Comparison of ENCODE assay signal across 8 mouse cellular contexts in the genomic region with DNA sequence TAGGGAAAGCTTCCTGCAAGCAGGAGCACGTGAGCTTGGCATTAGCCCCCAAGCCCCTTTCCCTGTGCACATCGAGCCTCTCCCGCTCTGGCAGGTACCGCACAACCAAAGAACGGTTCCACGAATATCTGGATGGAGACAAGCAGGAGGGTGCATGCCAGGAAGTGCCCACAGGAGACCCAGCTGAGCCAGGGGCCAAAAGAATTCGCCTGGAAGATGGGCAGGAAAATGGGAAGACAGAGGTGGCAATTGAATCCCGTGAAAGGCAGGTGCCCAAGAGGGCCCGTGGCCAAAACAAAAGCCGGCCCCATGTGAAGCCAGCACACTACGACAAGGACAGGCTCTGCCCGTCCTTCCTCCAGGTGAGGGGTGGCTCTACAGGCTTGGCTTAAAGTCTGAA. TPM values are rescaled to one million over a fixed set of nuclear protein-coding genes. Genes with fewer than 3 reads are reported as not detected.
DNase-seq lines count a peak whose midpoint lies in the region; ATAC-seq and TF ChIP-seq lines count a peak whose summit lies in the region.

No protein-coding gene starts in this region.

- TF ChIP-seq EP300 in heart, postnatal 0 days (IDR thresholded peaks at IDR 0.05; ENCODE audit: low read depth) = no peak
- TF ChIP-seq EP300 in MEL (IDR thresholded peaks at IDR 0.05; ENCODE audit: low read depth in 1 of 2, low read length in 2 of 2) = no peak

- peaks cover 36% of the 10 kb centered on the region for H3K36me3 ChIP-seq in heart, postnatal 0 days (replicated peaks; ENCODE audit: control insufficient read depth, insufficient read depth, low read length)
- peaks cover 0 to 9% of the 10 kb centered on the region in 2 experiments; a peak in 2 of 4 replicates for H3K36me3 ChIP-seq in MEL (ENCODE audit: control insufficient read depth in 1 of 2, insufficient read depth in 2 of 2, low read length in 2 of 2)
- peaks cover 19% of the 10 kb centered on the region for H3K36me3 ChIP-seq in forebrain, embryonic 16.5 days (ENCODE audit: control insufficient read depth, insufficient read depth)
- H3K36me3 ChIP-seq in midbrain, embryonic 10.5 days = peaks cover 42% of the 10 kb centered on the region

- DNase-seq in heart, postnatal 0 days (ENCODE audit: low spot score) = no peak
- no peak for DNase-seq in heart, adult 18-20 months
- no peak for DNase-seq in MEL (ENCODE audit: low read depth, low spot score)
- DNase-seq in midbrain, embryonic 10.5 days (ENCODE audit: low spot score) = no peak
- DNase-seq in layer of hippocampus, adult 11-12 months (ENCODE audit: low spot score) = no peak
- DNase-seq in right cerebral cortex, postnatal 4 days = no peak
- no peak for DNase-seq in left cerebral cortex, postnatal 10 days (ENCODE audit: extremely low spot score in 1 of 2, low spot score in 2 of 2)

- H3K4me3 ChIP-seq in heart, postnatal 0 days (ENCODE audit: low read depth, low read length) = peak overlapping the region; percentile 59
- H3K4me3 ChIP-seq in MEL (ENCODE audit: control insufficient read depth in 1 of 2, insufficient read depth in 1 of 2, low read depth in 2 of 2, low read length in 2 of 2) = peak overlapping the region; percentile 76 to 84
- H3K4me3 ChIP-seq in forebrain, embryonic 16.5 days (replicated peaks; ENCODE audit: low read length) = peak overlapping the region; percentile 76
- H3K4me3 ChIP-seq in midbrain, embryonic 10.5 days = peak overlapping the region; percentile 85

- H3K4me1 ChIP-seq in heart, postnatal 0 days (ENCODE audit: control insufficient read depth, insufficient read depth) = peaks cover 27% of the 10 kb centered on the region
- H3K4me1 ChIP-seq in MEL (ENCODE audit: control insufficient read depth in 1 of 2, insufficient read depth in 2 of 2, low read length in 2 of 2) = peaks cover 0 to 28% of the 10 kb centered on the region in 2 experiments; a peak in 3 of 4 replicates
- peaks cover 26% of the 10 kb centered on the region for H3K4me1 ChIP-seq in forebrain, embryonic 16.5 days (replicated peaks; ENCODE audit: control insufficient read depth, insufficient read depth, low read length)
- H3K4me1 ChIP-seq in midbrain, embryonic 10.5 days = peaks cover 38% of the 10 kb centered on the region

- no peaks in the 10 kb centered on the region for H3K27me3 ChIP-seq in heart, postnatal 0 days (ENCODE audit: control insufficient read depth, insufficient read depth, low read length)
- H3K27me3 ChIP-seq in MEL (ENCODE audit: control insufficient read depth in 1 of 2, insufficient read depth in 2 of 2, low read length in 2 of 2) = no peaks in the 10 kb centered on the region
- no peaks in the 10 kb centered on the region for H3K27me3 ChIP-seq in forebrain, embryonic 16.5 days (replicated peaks; ENCODE audit: control insufficient read depth, insufficient read depth, low read length)
- H3K27me3 ChIP-seq in midbrain, embryonic 10.5 days (ENCODE audit: low read depth, poor library complexity, severe bottlenecking) = peaks cover 11% of the 10 kb centered on the region

- H3K9me3 ChIP-seq in heart, postnatal 0 days (replicated peaks; ENCODE audit: control insufficient read depth, low read length) = no peaks in the 10 kb centered on the region
- H3K9me3 ChIP-seq in MEL (replicated peaks; ENCODE audit: insufficient read depth, low read length) = no peaks in the 10 kb centered on the region
- H3K9me3 ChIP-seq in forebrain, embryonic 16.5 days (ENCODE audit: control insufficient read depth, low read length) = no peaks in the 10 kb centered on the region
- H3K9me3 ChIP-seq in midbrain, embryonic 10.5 days (replicated peaks) = no peaks in the 10 kb centered on the region

- no peak for TF ChIP-seq CTCF in heart, postnatal 0 days (IDR thresholded peaks at IDR 0.05; ENCODE audit: low read depth)
- TF ChIP-seq CTCF in MEL (IDR thresholded peaks at IDR 0.05 in 2 of 3, conservative IDR thresholded peaks at IDR 0.05 in 1 of 3; ENCODE audit: control insufficient read depth in 1 of 3, insufficient read depth in 1 of 3, low read depth in 2 of 3, low read length in 3 of 3, poor library complexity in 1 of 3, severe bottlenecking in 1 of 3) = no peak

- WGBS in heart, postnatal 0 days = 47% methylated on average over 12 of the region's 12 CpGs
- WGBS in forebrain, embryonic 16.5 days = 53% methylated on average over 12 of the region's 12 CpGs
- WGBS in midbrain, embryonic 10.5 days = 53% methylated on average over 12 of the region's 12 CpGs

- intact Hi-C loops in left cerebral cortex, postnatal 10 days (cut with DNase I) = no loop called here

- peaks cover 14% of the 10 kb centered on the region for H3K79me2 ChIP-seq in MEL (ENCODE audit: control insufficient read depth, insufficient read depth, low read length, poor library complexity)

- no peak for TF ChIP-seq RAD21 in MEL (IDR thresholded peaks at IDR 0.05; ENCODE audit: low read depth, low read length)

- no peak for ATAC-seq in heart, postnatal 0 days (ENCODE audit: insufficient read depth, low read depth)
- peak; percentile 3 for ATAC-seq in forebrain, embryonic 16.5 days

- H3K9ac ChIP-seq in heart, postnatal 0 days (replicated peaks; ENCODE audit: low read depth, low read length) = 0 out of 2 replicates have a peak overlapping the region, but pooled peaks have one; percentile 24
- H3K9ac ChIP-seq in MEL (ENCODE audit: control insufficient read depth, low read depth, low read length, poor library complexity, severe bottlenecking) = peak overlapping the region; percentile 95
- peak overlapping the region; percentile 87 for H3K9ac ChIP-seq in forebrain, embryonic 16.5 days (replicated peaks; ENCODE audit: low read depth, low read length)

- peak overlapping the region; percentile 70 for H3K4me2 ChIP-seq in heart, postnatal 0 days (ENCODE audit: low read depth, low read length)
- H3K4me2 ChIP-seq in forebrain, embryonic 16.5 days (ENCODE audit: low read length) = peak overlapping the region; percentile 82

- no peak for TF ChIP-seq POLR2A in MEL (IDR thresholded peaks at IDR 0.05; ENCODE audit: control insufficient read depth in 1 of 2, insufficient read depth in 1 of 2, low read depth in 1 of 2, low read length in 2 of 2, poor library complexity in 1 of 2)

- peak overlapping the region; percentile 87 for H3K27ac ChIP-seq in heart, postnatal 0 days (ENCODE audit: low read depth)
- peak overlapping the region; percentile 90 for H3K27ac ChIP-seq in MEL (ENCODE audit: control insufficient read depth, low read depth, low read length)
- H3K27ac ChIP-seq in forebrain, embryonic 16.5 days (ENCODE audit: low read length) = peak overlapping the region; percentile 96
- H3K27ac ChIP-seq in midbrain, embryonic 10.5 days (replicated peaks) = peak overlapping the region; percentile 97

RNA-seq across cellular contexts. Expression of gene Dus3l, which starts 0.9 kb away (rescaled TPM):
- 25.8 and 28.9 TPM in 2 replicates for total RNA-seq in heart, postnatal 0 days (2014; rRNA removed; ENCODE audit: low replicate concordance)
- 21.1 and 23.0 TPM in 2 replicates for polyA plus RNA-seq in heart, postnatal 0 days (2015; fragmentation: Nextera tagmentation; extraction: Ambion mirVana)
- 10 to 100 TPM; 15.3 to 16.1 TPM for total RNA-seq in heart, adult 18-20 months (2021)
- 34.1 and 38.9 TPM in 2 replicates for total RNA-seq in MEL (2012; rRNA removed)
- polyA plus RNA-seq in MEL (2012; ENCODE audit: insufficient read depth in 1 of 2, insufficient read length in 2 of 2, low read depth in 1 of 2, low replicate concordance in 2 of 2, missing spikeins in 1 of 2) = 10 to 100 TPM in 1 of 2 experiments, not detected in 1; 70.5 TPM
- polyA plus RNA-seq in forebrain, embryonic 16.5 days (2015; fragmentation: Nextera tagmentation; extraction: Ambion mirVana) = 73.5 and 90.4 TPM in 2 replicates
- polyA plus RNA-seq in midbrain, embryonic 10.5 days (2016; fragmentation: Nextera tagmentation; extraction: Ambion mirVana) = 44.7 and 45.6 TPM in 2 replicates
- 10 to 100 TPM; 75.4 to 76.4 TPM for total RNA-seq in left cerebral cortex, postnatal 10 days (2021)

RNA-seq across cellular contexts. Expression of gene Prr22, which starts 4.6 kb away (rescaled TPM):
- 0.62 TPM in 1 of 2 replicates, not detected in the other for total RNA-seq in heart, postnatal 0 days (2014; rRNA removed; ENCODE audit: low replicate concordance)
- polyA plus RNA-seq in heart, postnatal 0 days (2015; fragmentation: Nextera tagmentation; extraction: Ambion mirVana) = 0.49 and 0.67 TPM in 2 replicates
- total RNA-seq in heart, adult 18-20 months (2021) = under 1 TPM in 1 of 2 experiments, not detected in 1; 0.32 TPM
- 1.0 and 1.3 TPM in 2 replicates for total RNA-seq in MEL (2012; rRNA removed)
- polyA plus RNA-seq in MEL (2012; ENCODE audit: insufficient read depth in 1 of 2, insufficient read length in 2 of 2, low read depth in 1 of 2, low replicate concordance in 2 of 2, missing spikeins in 1 of 2) = 1 to 10 TPM in 1 of 2 experiments, not detected in 1; 5.5 TPM
- polyA plus RNA-seq in forebrain, embryonic 16.5 days (2015; fragmentation: Nextera tagmentation; extraction: Ambion mirVana) = 0.96 and 1.0 TPM in 2 replicates
- polyA plus RNA-seq in midbrain, embryonic 10.5 days (2016; fragmentation: Nextera tagmentation; extraction: Ambion mirVana) = 1.5 and 2.2 TPM in 2 replicates
- 1 to 10 TPM in 1 of 2 experiments, under 1 TPM in 1; 0.49 to 1.4 TPM for total RNA-seq in left cerebral cortex, postnatal 10 days (2021)

RNA-seq across cellular contexts. Expression of gene Nrtn, which starts 8.1 kb away (rescaled TPM):
- total RNA-seq in heart, postnatal 0 days (2014; rRNA removed; ENCODE audit: low replicate concordance) = 83.1 and 104 TPM in 2 replicates
- 33.9 and 35.5 TPM in 2 replicates for polyA plus RNA-seq in heart, postnatal 0 days (2015; fragmentation: Nextera tagmentation; extraction: Ambion mirVana)
- total RNA-seq in heart, adult 18-20 months (2021) = 10 to 100 TPM; 25.1 to 32.1 TPM
- total RNA-seq in MEL (2012; rRNA removed) = 5.6 and 10.9 TPM in 2 replicates
- polyA plus RNA-seq in MEL (2012; ENCODE audit: insufficient read depth in 1 of 2, insufficient read length in 2 of 2, low read depth in 1 of 2, low replicate concordance in 2 of 2, missing spikeins in 1 of 2) = 10 to 100 TPM in 1 of 2 experiments, not detected in 1; 11.8 TPM
- 0.73 and 0.84 TPM in 2 replicates for polyA plus RNA-seq in forebrain, embryonic 16.5 days (2015; fragmentation: Nextera tagmentation; extraction: Ambion mirVana)
- 4.1 and 5.6 TPM in 2 replicates for polyA plus RNA-seq in midbrain, embryonic 10.5 days (2016; fragmentation: Nextera tagmentation; extraction: Ambion mirVana)
- total RNA-seq in left cerebral cortex, postnatal 10 days (2021) = 1 to 10 TPM; 1.8 to 2.4 TPM

RNA-seq across cellular contexts. Expression of gene Vmac, which starts 47.6 kb away (rescaled TPM):
- 15.1 and 16.3 TPM in 2 replicates for total RNA-seq in heart, postnatal 0 days (2014; rRNA removed; ENCODE audit: low replicate concordance)
- polyA plus RNA-seq in heart, postnatal 0 days (2015; fragmentation: Nextera tagmentation; extraction: Ambion mirVana) = 10.7 and 11.0 TPM in 2 replicates
- 1 to 10 TPM; 3.3 to 4.5 TPM for total RNA-seq in heart, adult 18-20 months (2021)
- total RNA-seq in MEL (2012; rRNA removed) = 1.7 and 2.6 TPM in 2 replicates
- polyA plus RNA-seq in MEL (2012; ENCODE audit: insufficient read depth in 1 of 2, insufficient read length in 2 of 2, low read depth in 1 of 2, low replicate concordance in 2 of 2, missing spikeins in 1 of 2) = 1 to 10 TPM in 1 of 2 experiments, not detected in 1; 8.0 TPM
- 20.6 and 21.8 TPM in 2 replicates for polyA plus RNA-seq in forebrain, embryonic 16.5 days (2015; fragmentation: Nextera tagmentation; extraction: Ambion mirVana)
- 12.0 and 16.5 TPM in 2 replicates for polyA plus RNA-seq in midbrain, embryonic 10.5 days (2016; fragmentation: Nextera tagmentation; extraction: Ambion mirVana)
- 1 to 10 TPM; 8.8 TPM for total RNA-seq in left cerebral cortex, postnatal 10 days (2021)

RNA-seq across cellular contexts. Expression of gene Ndufa11, which starts 47.9 kb away (rescaled TPM):
- 892 and 948 TPM in 2 replicates for total RNA-seq in heart, postnatal 0 days (2014; rRNA removed; ENCODE audit: low replicate concordance)
- 1,914 and 1,978 TPM in 2 replicates for polyA plus RNA-seq in heart, postnatal 0 days (2015; fragmentation: Nextera tagmentation; extraction: Ambion mirVana)
- 100 to 1,000 TPM; 844 to 954 TPM for total RNA-seq in heart, adult 18-20 months (2021)
- total RNA-seq in MEL (2012; rRNA removed) = 226 and 249 TPM in 2 replicates
- 100 to 1,000 TPM in 1 of 2 experiments, not detected in 1; 351 TPM for polyA plus RNA-seq in MEL (2012; ENCODE audit: insufficient read depth in 1 of 2, insufficient read length in 2 of 2, low read depth in 1 of 2, low replicate concordance in 2 of 2, missing spikeins in 1 of 2)
- polyA plus RNA-seq in forebrain, embryonic 16.5 days (2015; fragmentation: Nextera tagmentation; extraction: Ambion mirVana) = 377 and 426 TPM in 2 replicates
- polyA plus RNA-seq in midbrain, embryonic 10.5 days (2016; fragmentation: Nextera tagmentation; extraction: Ambion mirVana) = 385 and 393 TPM in 2 replicates
- total RNA-seq in left cerebral cortex, postnatal 10 days (2021) = 100 to 1,000 TPM; 205 to 222 TPM

Comparison
In these comparisons a context has a peak if more than half of its experiments do, and no peak if none do; other contexts are left out.
1. H3K9ac ChIP-seq: peak in every context shown above with its lines; median percentile 95 in MEL; 87 in forebrain, embryonic 16.5 days; 24 in heart, postnatal 0 days.